Mouse (Mus musculus) ES-CJ7 (cell line): ENCODE results near the gene 4930404N11Rik.

ENCODE experiments used
- DNase-seq: peaks from one replicate; pipeline ENCODE4 v3.0.0; 2011; ENCODE audit warnings: low read depth, low spot score

The 4930404N11Rik gene

GRCm38 (mm10) chr10:81401521-81402226 lies 36.1 kb upstream of the 4930404N11Rik start:
- peak; percentile 98 for DNase-seq

GRCm38 (mm10) chr10:81401205-81401520 lies 35.5 kb upstream of the 4930404N11Rik start:
- peak; percentile 86 for DNase-seq

- no peak for DNase-seq
These were observed 35.0 kb upstream of the 4930404N11Rik start for GRCm38 (mm10) chr10:81400371-81401204.

GRCm38 (mm10) chr10:81399798-81400308 lies 34.2 kb upstream of the 4930404N11Rik start:
- no peak for DNase-seq

- no peak for DNase-seq
These were observed 33.7 kb upstream of the 4930404N11Rik start for GRCm38 (mm10) chr10:81399296-81399695.

GRCm38 (mm10) chr10:81396749-81397148 lies 31.1 kb upstream of the 4930404N11Rik start:
- DNase-seq: no peak

GRCm38 (mm10) chr10:81395865-81396264 lies 30.2 kb upstream of the 4930404N11Rik start:
- DNase-seq: no peak

GRCm38 (mm10) chr10:81395127-81395526 lies 29.5 kb upstream of the 4930404N11Rik start:
- DNase-seq: peak; percentile 80

- DNase-seq: no peak
These were observed 27.9 kb upstream of the 4930404N11Rik start for GRCm38 (mm10) chr10:81393456-81394063.

GRCm38 (mm10) chr10:81392781-81393185 lies 27.2 kb upstream of the 4930404N11Rik start, which contains the start of gene Smim24:
Gene Smim24, plus strand, starts transcription at chr10:81393051.
- no peak for DNase-seq

GRCm38 (mm10) chr10:81392270-81392669 lies 26.7 kb upstream of the 4930404N11Rik start:
- DNase-seq: no peak

GRCm38 (mm10) chr10:81390678-81390965 lies 25.0 kb upstream of the 4930404N11Rik start:
- DNase-seq: no peak

- peak; percentile 57 for DNase-seq
These were observed 24.4 kb upstream of the 4930404N11Rik start for GRCm38 (mm10) chr10:81389801-81390677.

GRCm38 (mm10) chr10:81389373-81389772 lies 23.8 kb upstream of the 4930404N11Rik start:
- no peak for DNase-seq

- no peak for DNase-seq
These were observed 23.0 kb upstream of the 4930404N11Rik start, which contains the start of gene Gm48552 for GRCm38 (mm10) chr10:81388505-81389055. Gene Gm48552, plus strand, starts transcription at chr10:81389005.

GRCm38 (mm10) chr10:81387716-81388115 lies 22.1 kb upstream of the 4930404N11Rik start:
- no peak for DNase-seq

- no peak for DNase-seq
These were observed 20.1 kb upstream of the 4930404N11Rik start for GRCm38 (mm10) chr10:81385603-81386306.

GRCm38 (mm10) chr10:81384605-81384982 lies 19.0 kb upstream of the 4930404N11Rik start:
- no peak for DNase-seq

GRCm38 (mm10) chr10:81383802-81384604 lies 18.4 kb upstream of the 4930404N11Rik start, which contains the start of the genes Dohh and Gm48551:
Gene Dohh, plus strand, starts transcription at chr10:81384428.
Gene Gm48551, plus strand, starts transcription at chr10:81384466.
- peak; percentile 100 for DNase-seq
